Mouse (Mus musculus) embryonic facial prominence, embryonic 14.5 days (tissue): ENCODE data around the gene Slc38a9. TPM values are rescaled to one million over a fixed set of nuclear protein-coding genes. Genes with fewer than 3 reads are reported as not detected.

ENCODE experiments used
- ATAC-seq: fragments of 200-750 bp; cut with Nextera tagmentation; 2 replicates; pipeline ENCODE4 v1.8.0; 2017; ENCODE audit warnings: low read depth, moderate number of reproducible peaks, moderate TSS enrichment
- DNase-seq: peaks from one replicate; pipeline ENCODE4 v3.0.0-alpha.2; 2015; ENCODE audit warnings: low spot score
- H3K27ac ChIP-seq: fragments of 300-500 bp; sonication (generic); replicated peaks from 2 replicates; pipeline ENCODE4 v1.5.1; 2014; ENCODE audit warnings: low read depth, mild to moderate bottlenecking, low read length, moderate library complexity
- H3K27me3 ChIP-seq: fragments of 300-500 bp; sonication (generic); replicated peaks from 2 replicates; pipeline ENCODE4 v1.6.1; 2014; ENCODE audit warnings: low read length; ENCODE audit not compliant: control insufficient read depth, insufficient read depth
- H3K36me3 ChIP-seq: fragments of 300-500 bp; sonication (generic); 2 replicates; pipeline ENCODE4 v1.6.1; 2014; ENCODE audit warnings: low read length, mixed read lengths; ENCODE audit not compliant: control insufficient read depth, insufficient read depth
- H3K4me1 ChIP-seq: fragments of 300-500 bp; sonication (generic); 2 replicates; pipeline ENCODE4 v1.6.1; 2014; ENCODE audit warnings: antibody characterized with exemption, low read length; ENCODE audit not compliant: control insufficient read depth, insufficient read depth
- H3K4me2 ChIP-seq: fragments of 300-500 bp; sonication (generic); 2 replicates; pipeline ENCODE4 v1.6.1; 2014; ENCODE audit warnings: low read depth, mild to moderate bottlenecking, low read length, moderate library complexity, mixed read lengths
- H3K4me3 ChIP-seq: fragments of 300-500 bp; sonication (generic); 2 replicates; pipeline ENCODE4 v1.5.1; 2014; ENCODE audit warnings: low read depth, mild to moderate bottlenecking, low read length
- H3K9ac ChIP-seq: fragments of 300-500 bp; sonication (generic); 2 replicates; pipeline ENCODE4 v1.6.1; 2014; ENCODE audit warnings: low read depth, mild to moderate bottlenecking, low read length, moderate library complexity, mixed read lengths
- H3K9me3 ChIP-seq: fragments of 300-500 bp; sonication (generic); 2 replicates; pipeline ENCODE4 v1.6.1; 2016; ENCODE audit warnings: low read length; ENCODE audit not compliant: control insufficient read depth
- WGBS: fragments of 180-500 bp; shearing (Covaris S2); extraction: QIAGEN DNeasy Blood & Tissue Kit; methylation state at CpG from one replicate; pipeline ENCODE4 v1.1.7; 2014; 5-methylcytosine and 5-hydroxymethylcytosine counted together
- polyA plus RNA-seq: library from polyadenylated mRNA; unstranded; fragments of >200 nt; fragmentation: Nextera tagmentation; extraction: Ambion mirVana; gene quantifications from 2 replicates; pipeline ENCODE4 v1.2.1, GENCODE M21; 2014

Slc38a9 gene
- polyA plus RNA-seq, 1 experiment from 2014 or later: 13.8 TPM

DNA sequence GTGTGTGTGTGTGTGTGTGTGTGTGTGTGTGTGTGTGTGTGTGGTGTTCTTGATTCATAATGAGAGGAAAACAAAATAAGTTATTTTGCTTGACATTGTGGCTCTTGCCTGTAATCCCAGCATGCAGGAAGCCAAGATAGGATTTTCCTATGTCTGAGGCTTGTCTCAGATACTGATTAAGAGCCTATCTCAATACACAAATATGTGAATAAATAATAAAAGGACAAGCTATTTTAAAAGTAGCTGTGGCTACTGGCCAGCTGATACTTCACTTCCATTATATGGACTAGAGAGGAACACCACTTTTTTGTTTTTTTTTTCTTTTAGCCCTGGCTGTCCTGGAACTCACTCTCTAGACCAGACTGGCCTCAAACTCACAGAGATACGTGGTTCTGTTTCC is 101.2 kb downstream of the Slc38a9 start:
- Histone ChIP-seq H3K36me3 (no peaks in the 10 kb centered on the region), H3K4me2 (no peak overlapping the region), H3K9ac (no peak overlapping the region), H3K27ac (no peak overlapping the region), H3K4me1 (peaks cover 20% of the 10 kb centered on the region; the same call in 1 of the 2 replicates), H3K27me3 (no peaks in the 10 kb centered on the region), H3K4me3 (no peak overlapping the region), H3K9me3 (peaks cover 9% of the 10 kb centered on the region)
- WGBS: 17% methylated on average over 1 of the region's 1 CpGs
- DNase-seq (no peak), ATAC-seq (no peak)

DNA sequence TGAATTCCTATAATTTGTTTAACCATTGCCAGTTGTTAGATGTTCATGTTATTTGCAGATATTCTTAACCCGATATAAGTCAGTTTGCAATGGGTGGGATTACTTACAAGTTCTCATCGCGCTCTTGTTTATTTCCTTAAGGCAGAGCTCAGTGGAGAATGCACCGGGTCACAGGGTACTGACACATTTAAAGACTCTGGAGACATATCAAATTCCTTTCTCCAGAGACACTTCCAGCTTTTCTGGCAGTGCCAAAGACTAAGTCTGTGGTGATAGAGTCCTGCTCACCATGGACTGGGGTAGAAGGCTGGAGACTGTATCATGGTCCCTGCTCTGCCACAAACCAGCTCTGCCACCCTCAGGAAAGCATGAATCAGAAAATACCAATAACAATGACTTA is 102.0 kb downstream of the Slc38a9 start:
- peak; percentile 41 for DNase-seq
- no peak for ATAC-seq
- Histone ChIP-seq H3K4me2 (no peak overlapping the region), H3K27ac (no peak overlapping the region), H3K27me3 (no peaks in the 10 kb centered on the region), H3K9me3 (peaks cover 17% of the 10 kb centered on the region), H3K4me3 (no peak overlapping the region), H3K36me3 (no peaks in the 10 kb centered on the region), H3K4me1 (peaks cover 20% of the 10 kb centered on the region; the same call in 1 of the 2 replicates), H3K9ac (no peak overlapping the region)
- 26% methylated on average over 4 of the region's 4 CpGs for WGBS

DNA sequence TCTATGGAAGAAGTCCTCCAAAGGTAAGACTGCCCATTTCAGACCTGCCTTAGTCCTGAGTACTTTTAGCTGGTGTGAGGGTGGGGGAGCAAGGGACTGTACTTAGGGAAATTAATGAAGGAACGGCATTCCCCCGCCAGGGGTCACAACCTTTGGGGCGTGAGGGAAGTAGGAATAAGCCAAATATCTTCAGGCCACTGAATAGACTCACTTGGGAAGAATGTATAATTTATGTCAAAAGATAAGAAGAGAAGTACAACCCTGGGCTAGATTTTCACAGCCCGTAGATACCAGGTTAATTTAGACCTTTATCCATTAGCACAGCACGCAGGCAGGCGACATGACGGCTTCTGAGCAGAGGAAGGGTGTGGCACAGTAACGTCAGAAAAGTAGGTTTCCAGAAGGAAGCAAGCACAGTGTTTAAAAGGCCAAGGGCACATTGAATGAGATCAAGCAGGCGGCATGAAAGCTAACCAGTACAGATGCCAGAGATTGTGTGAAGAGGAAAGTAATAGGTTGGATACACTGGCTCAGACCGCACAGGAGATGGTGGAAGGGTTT is 103.1 kb downstream of the Slc38a9 start:
- ATAC-seq (no peak), DNase-seq (no peak)
- Histone ChIP-seq H3K36me3 (no peaks in the 10 kb centered on the region), H3K4me2 (no peak overlapping the region), H3K9me3 (peaks cover 24% of the 10 kb centered on the region), H3K9ac (no peak overlapping the region), H3K27ac (no peak overlapping the region), H3K4me3 (no peak overlapping the region), H3K27me3 (no peaks in the 10 kb centered on the region), H3K4me1 (peaks cover 17% of the 10 kb centered on the region; the same call in 1 of the 2 replicates)
- 77% methylated on average over 10 of the region's 10 CpGs for WGBS

DNA sequence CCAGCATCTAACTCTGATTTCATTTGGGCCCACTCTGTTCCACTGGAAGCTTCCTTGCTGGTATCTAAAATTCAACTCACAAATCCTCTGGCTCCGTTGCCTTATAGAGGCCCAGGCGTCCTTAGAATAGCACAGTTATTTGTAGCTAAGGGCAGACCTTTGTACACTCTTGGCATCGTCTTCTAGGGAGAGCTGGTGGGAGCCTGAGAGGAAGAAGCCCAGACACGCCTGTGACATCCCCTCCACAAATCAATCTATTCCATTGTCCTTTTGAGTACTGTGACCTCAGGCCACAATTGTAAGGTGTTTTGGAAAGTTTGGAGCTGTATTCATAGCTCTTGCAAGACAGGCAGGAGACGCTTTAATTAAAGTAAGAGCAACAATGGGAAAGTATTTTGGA is 104.0 kb downstream of the Slc38a9 start:
- 76% methylated on average over 5 of the region's 5 CpGs for whole genome bisulfite sequencing
- DNase-seq: no peak
- Histone ChIP-seq H3K4me2 (no peak overlapping the region), H3K27me3 (no peaks in the 10 kb centered on the region), H3K4me3 (no peak overlapping the region), H3K9ac (no peak overlapping the region), H3K9me3 (peaks cover 24% of the 10 kb centered on the region), H3K36me3 (no peaks in the 10 kb centered on the region), H3K4me1 (peaks cover 15% of the 10 kb centered on the region; the same call in 1 of the 2 replicates), H3K27ac (no peak overlapping the region)
- no peak for ATAC-seq

DNA sequence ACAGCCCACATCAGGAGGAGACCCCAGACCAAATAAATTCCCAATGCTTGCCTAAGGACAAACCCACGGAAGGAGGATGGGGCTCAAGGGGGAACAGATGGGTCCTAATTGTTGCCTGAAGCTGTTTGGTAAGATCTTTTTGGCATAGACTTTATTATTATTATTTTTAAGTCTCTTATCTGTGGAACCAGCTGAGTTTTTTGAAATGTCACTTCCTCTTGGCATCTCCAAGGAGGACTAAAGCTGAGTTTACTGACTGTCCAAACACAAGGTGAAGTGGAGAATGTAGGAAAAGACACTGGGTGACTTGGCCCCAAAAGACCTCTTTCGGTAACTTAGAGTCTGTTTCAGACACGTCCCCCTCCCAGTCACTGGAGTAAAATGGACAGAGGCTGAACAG is 105.1 kb downstream of the Slc38a9 start:
- ATAC-seq (no peak), DNase-seq (no peak)
- no peak overlapping the region for H3K4me2 ChIP-seq
- 81% methylated on average over 3 of the region's 3 CpGs for WGBS
- no peaks in the 10 kb centered on the region for H3K27me3 ChIP-seq
- H3K9me3 ChIP-seq: peaks cover 24% of the 10 kb centered on the region
- H3K27ac ChIP-seq: no peak overlapping the region
- no peak overlapping the region for H3K4me3 ChIP-seq
- no peaks in the 10 kb centered on the region for H3K36me3 ChIP-seq
- H3K9ac ChIP-seq: no peak overlapping the region
- peaks cover 7% of the 10 kb centered on the region; the same call in 1 of the 2 replicates for H3K4me1 ChIP-seq

DNA sequence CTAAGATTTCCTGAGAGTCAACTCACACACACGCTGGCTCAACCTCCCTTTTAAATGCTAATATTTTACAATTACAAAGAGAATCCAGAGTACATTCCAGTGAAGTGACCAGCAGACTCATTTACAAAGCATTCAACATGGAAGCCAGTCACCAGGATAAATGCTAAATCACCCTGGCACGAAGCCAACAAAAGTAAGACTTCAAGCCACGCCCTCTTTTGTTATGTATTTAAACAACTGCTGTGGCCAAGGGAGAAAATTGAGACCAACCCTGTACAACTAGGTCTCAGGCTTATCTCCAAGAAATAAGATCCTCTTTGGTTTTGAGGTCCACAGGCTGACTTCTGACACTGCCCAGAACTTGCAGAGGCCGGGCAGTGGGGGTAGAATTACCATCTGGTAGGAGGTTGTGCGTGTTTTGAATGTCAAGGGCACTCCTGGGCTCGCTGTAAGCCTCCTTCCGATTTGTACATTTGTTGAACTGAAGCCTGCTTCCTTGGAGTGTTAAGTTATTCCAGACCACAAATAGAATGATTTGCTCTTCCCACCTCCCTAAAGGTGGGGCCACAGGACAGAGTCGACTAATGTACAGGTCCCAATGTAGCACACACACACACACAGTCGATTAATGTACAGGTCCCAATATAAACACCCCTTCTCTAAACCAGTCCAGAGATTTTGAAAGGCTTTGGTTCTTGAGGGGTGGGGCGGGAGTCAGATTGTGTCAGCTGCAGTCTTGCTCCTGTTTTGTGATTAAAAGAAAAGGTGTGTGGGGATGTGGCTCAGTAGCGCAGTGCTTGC is 110.2 kb downstream of the Slc38a9 start:
- DNase-seq: peak; percentile 91
- Histone ChIP-seq H3K4me3 (no peak overlapping the region), H3K36me3 (no peaks in the 10 kb centered on the region), H3K9ac (no peak overlapping the region), H3K4me2 (peak overlapping the region; percentile 38), H3K4me1 (peaks cover 7% of the 10 kb centered on the region), H3K27me3 (no peaks in the 10 kb centered on the region), H3K9me3 (peaks cover 24% of the 10 kb centered on the region), H3K27ac (peak overlapping the region; percentile 63; the same call in 1 of the 2 replicates)
- ATAC-seq: peak; percentile 79
- 29% methylated on average over 11 of the region's 11 CpGs for whole genome bisulfite sequencing

DNA sequence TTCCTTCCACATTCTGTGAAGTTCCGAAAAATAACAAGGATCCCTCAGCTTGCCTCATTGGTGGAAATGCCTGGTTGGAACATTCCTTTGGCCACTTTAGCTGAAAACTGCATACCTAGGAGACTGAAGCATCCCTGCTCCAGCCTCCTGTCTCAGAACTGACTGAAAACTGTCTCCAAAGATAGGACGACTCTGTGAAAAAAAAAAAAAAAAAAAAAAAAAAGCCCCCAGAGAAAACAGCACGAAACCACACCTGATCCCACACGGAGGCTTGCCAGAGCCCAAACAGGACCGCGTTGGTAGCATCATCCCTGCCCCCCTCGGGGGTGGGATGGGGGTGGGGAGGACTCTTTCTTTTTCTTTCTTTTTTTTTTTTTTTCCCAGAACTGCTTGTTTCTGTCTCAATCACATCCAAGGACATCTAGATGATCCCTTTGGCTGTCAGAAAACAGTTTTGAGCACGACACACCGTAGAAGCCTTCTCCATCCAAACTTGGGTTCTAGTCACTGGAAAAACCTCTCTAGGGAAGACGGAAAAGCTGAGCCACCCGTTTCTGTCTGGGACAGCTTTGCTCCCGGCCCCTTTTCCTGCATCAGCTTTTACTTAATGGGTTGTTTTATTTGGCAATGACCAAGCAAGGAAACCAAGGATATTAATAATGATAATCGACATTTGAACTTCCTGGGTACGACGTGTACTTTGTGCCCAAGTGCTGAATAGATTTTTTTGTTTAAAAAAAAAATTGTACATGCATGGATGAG is 111.1 kb downstream of the Slc38a9 start:
- peak overlapping the region; percentile 63; the same call in 1 of the 2 replicates for H3K27ac ChIP-seq
- H3K27me3 ChIP-seq: no peaks in the 10 kb centered on the region
- H3K4me3 ChIP-seq: no peak overlapping the region; the same call in 1 of the 2 replicates
- H3K4me2 ChIP-seq: peak overlapping the region; percentile 38
- ATAC-seq: 0 out of 2 replicates have a peak, but pooled peaks have one; percentile 10
- H3K36me3 ChIP-seq: no peaks in the 10 kb centered on the region
- 32% methylated on average over 15 of the region's 15 CpGs for WGBS
- peak; percentile 50 for DNase-seq
- H3K9me3 ChIP-seq: peaks cover 16% of the 10 kb centered on the region
- H3K9ac ChIP-seq: 0 out of 2 replicates have a peak overlapping the region, but pooled peaks have one; percentile 5
- H3K4me1 ChIP-seq: peaks cover 7% of the 10 kb centered on the region

DNA sequence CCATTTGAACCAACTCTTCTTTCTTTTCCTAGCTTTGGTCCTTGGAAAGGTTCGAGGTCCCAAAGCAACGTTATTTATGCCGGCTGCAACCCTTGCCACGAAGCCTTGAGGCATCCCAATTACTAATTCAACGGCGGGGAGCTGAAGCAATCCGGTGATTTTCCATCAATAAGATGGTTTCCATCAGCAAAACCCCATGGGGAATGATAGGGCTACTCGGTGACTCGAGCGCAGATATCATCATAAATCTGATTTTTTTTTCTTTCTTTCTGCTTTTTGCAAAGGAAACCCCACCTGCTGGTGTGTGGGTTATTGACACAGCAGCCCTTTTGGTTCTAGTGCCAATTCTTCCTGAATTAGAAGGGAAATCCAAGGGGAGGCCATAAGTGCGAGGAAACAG is 111.7 kb downstream of the Slc38a9 start:
- no peak for ATAC-seq

More for the DNA sequence above, 111.7 kb downstream of the Slc38a9 start:
- Histone ChIP-seq H3K36me3 (no peaks in the 10 kb centered on the region), H3K4me2 (peak overlapping the region; percentile 38; the same call in 1 of the 2 replicates), H3K9me3 (peaks cover 10% of the 10 kb centered on the region), H3K27ac (no peak overlapping the region), H3K4me1 (peaks cover 7% of the 10 kb centered on the region), H3K4me3 (no peak overlapping the region), H3K27me3 (no peaks in the 10 kb centered on the region), H3K9ac (no peak overlapping the region)
- 55% methylated on average over 11 of the region's 11 CpGs for WGBS
- DNase-seq: no peak
